Mouse (Mus musculus) left cerebral cortex, postnatal 10 days (tissue): ENCODE measurements around the gene Kcnj14. TPM values are rescaled to one million over a fixed set of nuclear protein-coding genes. Genes with fewer than 3 reads are reported as not detected.

Experiments used
- DNase-seq, 2 experiments: peaks; one replicate each; pipeline ENCODE4 v3.0.0; 2021 to 2022; ENCODE audit warnings: low spot score in 2 of 2, mixed read lengths in 1 of 2; ENCODE audit errors: extremely low spot score in 1 of 2
- intact Hi-C: fragments of 180-260 bp; cut with DNase I; formaldehyde crosslinking; loops from one replicate; pipeline ENCODE4 v1.15.1; 2025
- total RNA-seq, 2 experiments: library from RNA; stranded (reverse); gene quantifications; 2 replicates each; pipeline ENCODE4 v1.2.3; 2021

Kcnj14 gene
- total RNA-seq, 2 experiments from 2014 or later = 1.6 to 1.8 TPM

GRCm38 (mm10) chr7:45833924-45834323 is 9.3 kb upstream of the Kcnj14 start:
- DNase-seq = peak in 1 of 2 experiments; percentile 44
- intact Hi-C loops = no loop called here

GRCm38 (mm10) chr7:45833148-45833790 is 8.7 kb upstream of the Kcnj14 start:
- intact Hi-C loops = no loop called here

GRCm38 (mm10) chr7:45832428-45832827 is 7.8 kb upstream of the Kcnj14 start:
- intact Hi-C loops = no loop called here
- no peak for DNase-seq

More at GRCm38 (mm10) chr7:45833148-45833790, 8.7 kb upstream of the Kcnj14 start:
- peak in 1 of 2 experiments; percentile 61 for DNase-seq

GRCm38 (mm10) chr7:45831128-45831525 is 6.5 kb upstream of the Kcnj14 start:
- no peak for DNase-seq
- intact Hi-C loops = no loop called here

GRCm38 (mm10) chr7:45830427-45831127 is 6.0 kb upstream of the Kcnj14 start, which contains the start of gene Grwd1:
Gene Grwd1, minus strand, starts transcription at chr7:45830944.
- intact Hi-C loops = no loop called here
- peak; percentile 84 to 88 for DNase-seq

- no peak for DNase-seq
- intact Hi-C loops = no loop called here
Measured at GRCm38 (mm10) chr7:45826631-45827030, 2.0 kb upstream of the Kcnj14 start.

- DNase-seq = no peak
- intact Hi-C loops = loop anchor here (5.0 kb wide), 1 partner anchor 331 kb away; no protein-coding TSS in a partner anchor
Measured at GRCm38 (mm10) chr7:45820913-45821312, 3.7 kb downstream of the Kcnj14 start.

- DNase-seq = no peak
- intact Hi-C loops = loop anchor here (5.0 kb wide), 1 partner anchor 332 kb away; no protein-coding TSS in a partner anchor
Measured at GRCm38 (mm10) chr7:45819843-45820242, 4.7 kb downstream of the Kcnj14 start.

- intact Hi-C loops = no loop called here
- DNase-seq = no peak
Measured at GRCm38 (mm10) chr7:45815984-45816351, 8.6 kb downstream of the Kcnj14 start.

GRCm38 (mm10) chr7:45815323-45815983 is 9.1 kb downstream of the Kcnj14 start:
- peak in 1 of 2 experiments; percentile 33 for DNase-seq
- intact Hi-C loops = no loop called here

- intact Hi-C loops = no loop called here
- DNase-seq = peak in 1 of 2 experiments; percentile 27
Measured at GRCm38 (mm10) chr7:45814841-45815240, 9.7 kb downstream of the Kcnj14 start.

- intact Hi-C loops = no loop called here
- peak; percentile 99 to 100 for DNase-seq
Measured at GRCm38 (mm10) chr7:45813787-45814779, 10.5 kb downstream of the Kcnj14 start, which contains the start of gene Cyth2. Gene Cyth2, minus strand, starts transcription at chr7:45814581.

- intact Hi-C loops = no loop called here
- DNase-seq = no peak
Measured at GRCm38 (mm10) chr7:45812921-45813320, 11.7 kb downstream of the Kcnj14 start.

- intact Hi-C loops = no loop called here
- no peak for DNase-seq
Measured at GRCm38 (mm10) chr7:45809276-45810075, 15.1 kb downstream of the Kcnj14 start.

- intact Hi-C loops = no loop called here
- DNase-seq = peak in 1 of 2 experiments; percentile 45
Measured at GRCm38 (mm10) chr7:45808471-45808870, 16.1 kb downstream of the Kcnj14 start.

GRCm38 (mm10) chr7:45805941-45806340 is 18.6 kb downstream of the Kcnj14 start:
- DNase-seq = no peak
- intact Hi-C loops = no loop called here

GRCm38 (mm10) chr7:45802551-45802950 is 22.0 kb downstream of the Kcnj14 start:
- no peak for DNase-seq
- intact Hi-C loops = no loop called here

GRCm38 (mm10) chr7:45801348-45801747 is 23.2 kb downstream of the Kcnj14 start:
- intact Hi-C loops = loop anchor here (2.0 kb wide), 1 partner anchor 63 kb away; no protein-coding TSS in a partner anchor
- peak; percentile 91 to 93 for DNase-seq
